Mouse (Mus musculus): ENCODE measurements around the gene Vps35. TPM values are rescaled to one million over a fixed set of nuclear protein-coding genes. Genes with fewer than 3 reads are reported as not detected.

Gene Vps35
- 11.9 and 19.9 TPM in 2 replicates for polyA plus RNA-seq (2012; rRNA removed)

- WGBS = under 1% methylated on average over 63 of the region's 63 CpGs
- H3K4me1 ChIP-seq (ENCODE audit: control insufficient read depth, insufficient read depth, low read length) = peaks cover 3% of the 10 kb centered on the region; the same call in 1 of the 2 replicates
- peak; percentile 93 for DNase-seq
- H3K4me3 ChIP-seq (replicated peaks; ENCODE audit: extremely low read depth, low read depth, low read length) = peak within 1 kb of the TSS; percentile 95
- TF ChIP-seq POLR2A (IDR thresholded peaks at IDR 0.05; ENCODE audit: borderline replicate concordance, extremely low read depth, low read depth, low read length) (peak; percentile 80; the same call in 1 of the 2 replicates), CTCF (IDR thresholded peaks at IDR 0.05; ENCODE audit: insufficient read depth, low read length) (no peak)
Measured at GRCm38 (mm10) chr8:85299434-85300077, at the start of gene Vps35, which contains the start of gene Orc6. TSS of gene Vps35 (minus strand) at chr8:85299802. TSS of gene Orc6 (plus strand) at chr8:85299632.

DNA sequence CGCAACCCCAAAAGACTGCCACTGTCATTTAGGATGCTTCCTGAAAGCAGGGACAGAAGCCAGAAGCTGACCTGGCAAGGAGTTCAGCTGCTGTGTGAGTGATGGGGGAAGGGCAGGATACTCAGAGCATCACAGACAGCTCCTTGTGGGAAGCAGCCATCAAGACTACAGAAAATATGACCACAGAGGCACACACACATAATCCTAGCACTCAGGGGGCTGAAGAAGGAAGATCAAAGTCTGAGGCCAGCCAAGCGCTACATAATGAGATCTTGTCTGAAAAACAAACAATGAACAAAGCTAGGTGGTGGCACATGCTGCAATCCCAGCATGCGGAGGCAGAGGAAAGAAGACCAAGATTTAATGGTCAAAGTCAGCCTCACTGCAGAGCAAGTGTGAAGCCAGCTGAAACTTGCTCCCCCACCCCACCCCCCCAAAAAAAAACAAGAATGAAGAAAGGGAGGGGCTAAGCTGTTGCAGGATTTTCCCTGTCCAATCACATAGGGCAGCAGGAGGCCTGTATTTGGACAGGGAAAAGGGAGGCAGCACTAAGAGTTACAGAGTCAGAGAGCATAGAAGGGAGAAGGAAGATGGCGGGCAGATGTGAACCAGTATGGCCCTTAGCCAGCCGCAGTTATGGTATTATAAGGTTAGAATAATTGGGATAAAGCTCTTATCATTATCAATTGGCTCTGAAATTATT, 40.4 kb upstream of the Vps35 start:
- Histone ChIP-seq H3K4me3 (replicated peaks; ENCODE audit: extremely low read depth, low read depth, low read length) (no peak overlapping the region), H3K4me1 (ENCODE audit: control insufficient read depth, insufficient read depth, low read length) (peaks cover 2% of the 10 kb centered on the region; the same call in 1 of the 2 replicates)
- TF ChIP-seq POLR2A (IDR thresholded peaks at IDR 0.05; ENCODE audit: borderline replicate concordance, extremely low read depth, low read depth, low read length) (no peak), CTCF (IDR thresholded peaks at IDR 0.05; ENCODE audit: insufficient read depth, low read length) (no peak)
- WGBS = 63% methylated on average over 5 of the region's 5 CpGs
- DNase-seq = no peak

DNA sequence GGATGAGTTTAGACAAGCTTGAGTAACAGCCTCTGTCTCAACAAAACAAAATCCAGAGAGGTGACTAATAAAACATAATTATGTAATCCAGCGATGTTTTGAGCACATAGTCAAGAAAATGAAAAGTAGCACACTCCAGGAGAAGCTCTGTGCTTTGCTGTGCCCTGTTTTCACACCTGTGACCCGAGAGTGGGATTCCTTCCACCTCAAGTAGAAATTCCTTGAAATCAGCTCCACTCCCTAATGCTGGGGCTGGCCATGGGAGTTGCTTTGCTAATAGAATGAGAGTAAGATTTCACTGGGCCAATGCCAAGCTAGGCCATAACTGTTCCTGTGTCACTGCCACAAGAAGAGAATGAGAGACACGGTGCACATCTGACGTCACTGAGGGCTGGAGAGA, 38.1 kb upstream of the Vps35 start:
- no peak for DNase-seq
- no peak for TF ChIP-seq POLR2A (IDR thresholded peaks at IDR 0.05; ENCODE audit: borderline replicate concordance, extremely low read depth, low read depth, low read length)
- TF ChIP-seq CTCF (IDR thresholded peaks at IDR 0.05; ENCODE audit: insufficient read depth, low read length) = no peak
- WGBS = 55% methylated on average over 4 of the region's 4 CpGs
- Histone ChIP-seq H3K4me1 (ENCODE audit: control insufficient read depth, insufficient read depth, low read length) (peaks cover 2% of the 10 kb centered on the region; the same call in 1 of the 2 replicates), H3K4me3 (replicated peaks; ENCODE audit: extremely low read depth, low read depth, low read length) (no peak overlapping the region)

DNA sequence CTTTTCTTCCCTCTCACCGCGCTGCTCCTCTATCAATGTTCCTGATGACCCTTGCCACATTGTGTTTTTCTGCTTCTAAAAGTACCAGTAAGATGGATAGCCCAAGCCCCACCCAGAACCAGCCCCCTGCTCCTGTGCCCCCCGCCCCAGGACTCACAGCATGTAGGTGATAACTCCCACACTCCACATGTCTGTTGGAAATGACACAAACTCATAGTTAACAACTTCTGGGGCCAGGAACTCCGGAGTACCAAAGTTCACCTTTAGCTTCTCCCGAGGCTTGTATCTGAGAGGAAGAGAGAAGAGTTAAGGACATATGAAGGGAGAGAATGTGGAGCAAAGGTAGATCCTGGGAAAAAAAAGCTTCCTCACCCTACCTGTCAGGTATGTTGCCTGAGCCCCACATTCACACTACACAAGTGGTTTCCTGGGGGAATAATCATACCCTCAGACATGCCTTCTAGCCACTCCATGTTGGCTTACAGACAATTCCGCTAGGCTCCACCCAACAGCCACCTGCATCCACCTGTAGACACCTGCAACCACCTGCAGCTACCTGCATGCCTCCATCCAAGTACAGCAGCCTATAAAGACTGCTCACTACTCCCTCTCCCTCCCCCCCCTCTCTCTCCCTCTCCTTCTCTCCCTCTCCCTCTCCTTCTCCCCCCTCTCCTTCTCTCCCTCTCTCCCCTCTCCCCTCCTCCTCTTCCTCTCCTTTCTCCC, 36.8 kb upstream of the Vps35 start:
- WGBS = 73% methylated on average over 6 of the region's 6 CpGs

DNA sequence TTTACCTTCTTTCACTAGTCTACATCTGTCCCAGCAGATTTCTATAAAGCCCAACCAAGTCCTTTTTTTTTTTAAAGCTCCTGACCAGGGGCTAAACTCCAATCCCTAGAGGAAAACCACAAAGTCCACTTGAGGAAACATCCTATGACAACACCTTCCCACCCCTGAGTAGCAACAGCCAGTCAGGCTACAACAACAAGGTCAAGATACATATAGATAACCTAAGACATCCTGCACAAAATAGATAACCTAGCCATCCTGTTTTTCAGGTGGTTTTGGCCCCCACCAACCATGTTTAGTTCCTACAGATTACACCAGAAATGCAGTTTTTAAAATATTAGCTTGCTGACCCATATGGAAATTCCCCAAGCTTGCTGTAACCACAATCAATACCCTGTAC, 35.5 kb upstream of the Vps35 start:
- DNase-seq = no peak
- H3K4me3 ChIP-seq (replicated peaks; ENCODE audit: extremely low read depth, low read depth, low read length) = no peak overlapping the region
- H3K4me1 ChIP-seq (ENCODE audit: control insufficient read depth, insufficient read depth, low read length) = peaks cover 6% of the 10 kb centered on the region; the same call in 1 of the 2 replicates
- TF ChIP-seq CTCF (IDR thresholded peaks at IDR 0.05; ENCODE audit: insufficient read depth, low read length) (no peak), POLR2A (IDR thresholded peaks at IDR 0.05; ENCODE audit: borderline replicate concordance, extremely low read depth, low read depth, low read length) (no peak)

More for the DNA sequence above, 36.8 kb upstream of the Vps35 start:
- DNase-seq = no peak
- Histone ChIP-seq H3K4me1 (ENCODE audit: control insufficient read depth, insufficient read depth, low read length) (peaks cover 4% of the 10 kb centered on the region; the same call in 1 of the 2 replicates), H3K4me3 (replicated peaks; ENCODE audit: extremely low read depth, low read depth, low read length) (no peak overlapping the region)
- TF ChIP-seq CTCF (IDR thresholded peaks at IDR 0.05; ENCODE audit: insufficient read depth, low read length) (no peak), POLR2A (IDR thresholded peaks at IDR 0.05; ENCODE audit: borderline replicate concordance, extremely low read depth, low read depth, low read length) (no peak)

GRCm38 (mm10) chr8:85329506-85329905, 29.9 kb upstream of the Vps35 start:
- WGBS = 47% methylated on average over 1 of the region's 1 CpGs
- 0 out of 2 replicates have a peak, but pooled peaks cover 4% of the 10 kb centered on the region for H3K4me1 ChIP-seq (ENCODE audit: control insufficient read depth, insufficient read depth, low read length)
- DNase-seq = no peak
- TF ChIP-seq CTCF (IDR thresholded peaks at IDR 0.05; ENCODE audit: insufficient read depth, low read length) = no peak
- no peak for TF ChIP-seq POLR2A (IDR thresholded peaks at IDR 0.05; ENCODE audit: borderline replicate concordance, extremely low read depth, low read depth, low read length)
- no peak overlapping the region for H3K4me3 ChIP-seq (replicated peaks; ENCODE audit: extremely low read depth, low read depth, low read length)

DNA sequence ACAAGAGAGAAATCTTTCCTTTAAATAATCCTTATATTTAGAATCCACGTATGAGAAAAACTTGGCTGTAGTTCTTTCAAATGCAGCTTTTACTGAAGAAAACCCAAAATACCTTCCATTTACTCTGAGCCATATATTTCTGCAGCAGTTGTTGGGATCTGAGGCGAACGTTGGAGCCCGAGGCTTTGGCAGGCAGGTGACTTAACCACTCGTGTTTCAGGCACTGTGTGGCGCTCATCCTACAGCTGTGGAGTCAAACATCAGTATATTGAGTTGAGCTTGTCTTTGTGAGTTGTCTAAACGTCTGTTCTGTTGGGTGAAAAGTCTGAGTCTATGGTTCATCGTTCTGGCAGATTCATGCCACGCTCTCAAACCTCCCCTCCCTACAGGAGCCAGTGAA, 27.4 kb upstream of the Vps35 start:
- 73% methylated on average over 9 of the region's 9 CpGs for WGBS
- Histone ChIP-seq H3K4me1 (ENCODE audit: control insufficient read depth, insufficient read depth, low read length) (0 out of 2 replicates have a peak, but pooled peaks cover 4% of the 10 kb centered on the region), H3K4me3 (replicated peaks; ENCODE audit: extremely low read depth, low read depth, low read length) (no peak overlapping the region)
- TF ChIP-seq POLR2A (IDR thresholded peaks at IDR 0.05; ENCODE audit: borderline replicate concordance, extremely low read depth, low read depth, low read length) (no peak), CTCF (IDR thresholded peaks at IDR 0.05; ENCODE audit: insufficient read depth, low read length) (no peak)
- no peak for DNase-seq

- TF ChIP-seq CTCF (IDR thresholded peaks at IDR 0.05; ENCODE audit: insufficient read depth, low read length) (no peak), POLR2A (IDR thresholded peaks at IDR 0.05; ENCODE audit: borderline replicate concordance, extremely low read depth, low read depth, low read length) (no peak)
- WGBS = 58% methylated on average over 3 of the region's 3 CpGs
- DNase-seq = no peak
- Histone ChIP-seq H3K4me3 (replicated peaks; ENCODE audit: extremely low read depth, low read depth, low read length) (no peak overlapping the region), H3K4me1 (ENCODE audit: control insufficient read depth, insufficient read depth, low read length) (no peaks in the 10 kb centered on the region)
Measured at GRCm38 (mm10) chr8:85323084-85323483, 23.5 kb upstream of the Vps35 start.

GRCm38 (mm10) chr8:85321981-85322380, 22.4 kb upstream of the Vps35 start:
- Histone ChIP-seq H3K4me3 (replicated peaks; ENCODE audit: extremely low read depth, low read depth, low read length) (no peak overlapping the region), H3K4me1 (ENCODE audit: control insufficient read depth, insufficient read depth, low read length) (no peaks in the 10 kb centered on the region)
- TF ChIP-seq CTCF (IDR thresholded peaks at IDR 0.05; ENCODE audit: insufficient read depth, low read length) (no peak), POLR2A (IDR thresholded peaks at IDR 0.05; ENCODE audit: borderline replicate concordance, extremely low read depth, low read depth, low read length) (no peak)
- 86% methylated on average over 15 of the region's 15 CpGs for WGBS
- no peak for DNase-seq
